Mouse (Mus musculus): ENCODE results near the gene Ccna1. TPM values are rescaled to one million over a fixed set of nuclear protein-coding genes. Genes with fewer than 3 reads are reported as not detected.

Gene Ccna1
- polyA plus RNA-seq, 1 experiment: 1.2 TPM

DNA sequence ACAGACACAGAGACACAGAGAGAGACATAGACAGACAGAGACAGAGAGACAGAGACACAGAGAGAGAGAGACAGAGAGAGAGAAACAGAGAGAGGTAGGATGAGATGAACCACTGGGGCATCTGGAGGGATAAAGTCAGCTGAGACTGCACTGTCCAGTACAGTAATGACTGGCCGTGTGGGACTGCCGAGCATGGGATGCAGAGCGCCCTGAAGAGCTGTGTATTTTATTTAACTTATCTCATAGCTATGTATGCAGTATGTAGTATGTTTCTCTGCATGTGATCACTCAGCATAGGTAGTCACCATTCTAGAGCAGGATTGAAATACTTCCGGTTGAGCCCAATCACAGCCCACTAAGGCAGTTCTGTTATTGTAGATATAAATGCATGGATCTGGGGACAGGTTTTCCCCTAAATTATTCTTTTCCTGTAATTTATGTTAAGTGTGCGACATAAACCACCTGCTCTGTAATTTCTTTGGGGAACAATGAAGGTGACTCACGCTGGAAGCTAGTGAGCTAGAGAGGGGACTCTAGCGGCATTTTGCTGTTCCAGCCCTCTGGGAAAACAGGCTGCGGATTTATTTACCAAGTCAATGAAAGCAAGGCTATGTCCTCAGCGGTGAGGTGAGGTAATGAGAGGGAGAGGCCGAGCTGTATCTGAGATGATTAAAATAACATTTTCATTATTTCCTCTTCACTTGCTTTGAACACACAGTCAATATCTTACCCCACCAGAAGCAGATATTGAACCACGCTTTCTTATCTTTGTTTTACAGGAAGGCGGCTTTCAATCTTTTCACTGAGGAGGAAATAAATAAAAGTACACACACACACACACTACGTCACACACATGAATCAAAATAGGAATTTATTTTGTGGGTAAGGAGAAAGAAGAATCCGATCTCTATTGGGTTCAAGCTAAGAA, 10.7 kb upstream of the Ccna1 start:
- DNase-seq (ENCODE audit: extremely low spot score in 1 of 2, low spot score in 1 of 2): no peak

GRCm38 (mm10) chr3:55064396-55064795, 9.1 kb upstream of the Ccna1 start:
- peak; percentile 33 to 90 for DNase-seq (ENCODE audit: extremely low spot score in 1 of 2, low spot score in 1 of 2)

GRCm38 (mm10) chr3:55062653-55063052, 7.4 kb upstream of the Ccna1 start:
- DNase-seq (ENCODE audit: extremely low spot score in 1 of 2, low spot score in 1 of 2): no peak

DNA sequence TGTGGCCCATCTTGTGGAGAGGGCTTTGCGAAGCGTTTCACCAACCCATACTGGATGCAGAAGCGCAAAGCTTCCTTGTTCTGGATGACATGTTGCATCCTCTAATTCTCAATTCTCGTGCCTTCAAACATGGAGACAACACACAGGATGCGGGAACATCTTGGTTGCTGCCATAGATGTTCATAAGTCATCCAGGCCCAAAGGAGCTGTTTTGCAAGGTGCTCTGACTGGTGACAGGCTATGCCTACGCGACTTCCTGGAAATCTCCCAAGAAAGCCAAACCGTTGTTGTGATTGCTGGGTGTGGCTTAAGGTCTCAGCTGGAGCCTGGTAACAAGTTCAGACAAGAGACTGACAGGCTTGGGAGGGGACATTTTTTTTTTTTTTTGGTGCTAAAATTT, 1.1 kb upstream of the Ccna1 start:
- DNase-seq (ENCODE audit: extremely low spot score in 1 of 2, low spot score in 1 of 2): no peak

GRCm38 (mm10) chr3:55055747-55056120, 433 bp upstream of the Ccna1 start:
- DNase-seq (ENCODE audit: extremely low spot score in 1 of 2, low spot score in 1 of 2): no peak

DNA sequence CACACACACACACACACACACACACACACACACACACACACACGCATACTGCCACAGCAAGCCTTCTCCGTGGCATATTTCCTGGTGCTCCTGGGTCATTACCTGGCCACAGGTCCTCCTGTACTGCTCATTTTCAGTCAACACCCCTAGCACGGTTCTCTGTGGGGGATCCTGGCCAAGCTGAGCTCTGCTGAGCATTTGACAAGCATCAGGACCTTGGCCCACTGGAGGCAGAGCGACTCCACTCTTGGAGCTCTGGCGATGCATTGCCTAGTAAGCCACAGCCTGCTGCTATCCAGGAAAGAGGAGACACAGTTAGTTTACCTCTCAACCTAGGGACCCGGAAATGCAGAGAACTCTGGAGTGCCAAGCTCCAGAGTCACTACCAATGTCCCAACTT, 1.1 kb downstream of the Ccna1 start:
- no peak for DNase-seq (ENCODE audit: extremely low spot score in 1 of 2, low spot score in 1 of 2)

GRCm38 (mm10) chr3:55044601-55045370, 10.5 kb downstream of the Ccna1 start:
- peak; percentile 17 to 55 for DNase-seq (ENCODE audit: extremely low spot score in 1 of 2, low spot score in 1 of 2)

DNA sequence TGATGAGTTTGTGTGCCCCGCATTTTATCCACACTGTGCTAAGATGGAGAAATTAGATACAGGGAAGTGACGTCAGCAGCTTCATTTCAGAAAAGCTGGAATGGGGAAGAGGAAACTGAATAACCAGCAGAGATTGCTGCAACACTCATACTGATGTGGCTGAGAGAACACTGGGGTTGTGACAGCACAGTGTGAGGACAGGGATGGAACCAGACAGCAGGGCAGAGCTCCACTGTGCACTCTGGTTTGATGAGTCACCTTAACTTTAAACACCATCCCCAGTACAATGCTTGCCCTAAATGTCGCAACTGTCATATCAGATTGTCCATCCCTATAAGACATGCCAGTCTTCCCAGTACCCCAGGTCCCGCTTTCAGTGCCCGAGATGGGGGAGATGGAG, 17.7 kb downstream of the Ccna1 start:
- no peak for DNase-seq (ENCODE audit: extremely low spot score in 1 of 2, low spot score in 1 of 2)

DNA sequence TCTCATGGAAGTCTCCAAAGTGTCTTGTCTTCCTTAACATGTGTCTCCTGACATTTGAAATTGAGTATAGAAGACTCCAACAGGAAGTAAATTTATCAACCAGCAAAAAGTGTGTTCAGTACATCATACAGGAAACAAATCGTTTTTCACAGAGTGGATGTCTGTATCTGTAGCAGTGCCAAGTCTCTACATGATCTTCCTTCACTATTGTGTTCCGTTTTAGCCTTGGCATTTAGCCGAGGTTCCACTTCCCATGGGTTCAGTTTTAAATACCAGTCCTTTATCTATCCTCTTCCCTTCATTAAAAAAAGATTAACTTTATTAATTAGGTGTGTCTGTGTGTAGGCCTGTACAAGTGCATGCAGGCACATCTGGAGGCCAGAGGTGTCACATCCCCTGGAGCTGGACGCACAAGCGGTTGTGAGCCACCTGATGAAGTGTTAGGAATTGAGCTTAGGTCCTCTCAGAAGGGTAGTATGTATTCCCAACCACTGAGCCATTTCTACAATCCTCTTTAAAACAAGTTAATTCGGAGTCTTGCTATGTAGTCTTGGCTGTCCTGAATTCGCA, 27.9 kb downstream of the Ccna1 start:
- no peak for DNase-seq (ENCODE audit: extremely low spot score in 1 of 2, low spot score in 1 of 2)

DNA sequence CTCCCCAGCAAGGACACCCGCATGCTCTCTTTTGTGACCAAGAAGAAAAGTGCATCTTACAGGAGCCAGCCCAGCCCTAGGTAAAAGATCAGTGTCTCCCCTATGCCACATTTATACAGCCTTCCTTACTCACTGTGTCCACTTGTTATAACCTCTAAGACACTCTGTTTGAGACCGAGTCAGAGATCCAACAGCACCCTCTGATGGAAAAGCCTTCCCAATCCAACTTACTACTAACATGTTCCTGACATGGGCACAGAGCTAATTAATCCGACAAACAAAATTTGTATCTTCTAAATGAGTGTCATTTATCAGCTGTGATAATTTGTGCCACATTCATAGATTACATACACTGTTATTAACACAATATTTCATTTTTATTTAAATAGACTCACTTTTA, 29.8 kb downstream of the Ccna1 start:
- DNase-seq (ENCODE audit: extremely low spot score in 1 of 2, low spot score in 1 of 2): no peak

DNA sequence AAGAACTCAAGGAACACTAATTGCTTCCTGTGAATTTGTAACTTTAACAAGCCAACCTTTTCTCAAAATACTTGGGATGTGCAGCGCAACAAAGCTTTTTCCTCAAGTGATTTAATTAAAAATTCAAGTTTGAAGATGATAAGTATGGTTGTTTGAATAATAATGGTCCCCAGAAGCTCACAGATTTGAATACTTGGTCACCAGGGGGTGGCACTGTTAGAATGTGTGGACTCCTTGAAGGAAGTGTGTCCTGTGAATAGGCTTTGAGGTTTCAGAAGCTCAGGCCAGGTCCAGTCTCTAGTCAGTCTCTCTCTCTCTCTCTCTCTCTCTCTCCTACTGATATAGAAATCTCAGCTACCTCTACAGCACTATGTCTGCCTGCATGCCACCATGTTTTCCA, 32.0 kb downstream of the Ccna1 start:
- no peak for DNase-seq (ENCODE audit: extremely low spot score in 1 of 2, low spot score in 1 of 2)

DNA sequence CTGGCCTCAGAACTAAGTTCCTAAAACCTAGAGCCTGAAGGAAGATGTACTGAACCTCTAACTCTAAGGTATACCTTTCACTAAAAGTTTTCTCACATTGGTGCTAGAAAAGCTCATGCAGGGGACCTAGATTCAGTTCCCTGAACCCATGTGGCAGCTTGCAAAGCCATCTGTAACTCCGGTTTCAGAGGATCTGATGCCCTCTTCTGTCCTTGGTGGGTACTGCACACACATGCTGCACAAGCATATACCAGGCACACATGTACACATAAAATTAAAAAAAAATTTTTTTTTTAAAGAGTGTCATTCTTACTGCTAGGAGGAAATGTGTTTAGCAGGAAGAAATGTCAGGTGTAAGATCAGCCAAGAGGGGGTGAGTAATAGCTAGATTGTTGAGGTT, 33.1 kb downstream of the Ccna1 start:
- no peak for DNase-seq (ENCODE audit: extremely low spot score in 1 of 2, low spot score in 1 of 2)

DNA sequence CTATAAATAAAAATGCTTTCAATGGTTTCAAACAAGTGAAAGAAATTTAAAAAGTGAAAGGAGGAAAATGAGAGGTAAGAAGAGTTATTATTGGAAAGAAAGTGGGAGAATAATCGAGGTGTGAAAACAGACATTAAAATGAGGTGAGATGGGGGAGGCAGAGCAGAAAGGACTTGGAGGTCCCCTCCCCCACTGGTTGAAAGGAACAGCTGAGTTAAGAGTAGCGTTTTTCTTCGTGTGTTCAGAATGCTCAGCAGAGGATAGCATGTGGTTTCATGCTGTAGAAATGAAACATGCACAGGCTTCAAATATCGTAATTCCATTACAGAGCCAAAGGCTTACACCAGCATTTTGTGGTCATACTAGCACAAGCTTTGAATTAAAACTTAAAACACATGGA, 42.8 kb downstream of the Ccna1 start:
- DNase-seq (ENCODE audit: extremely low spot score in 1 of 2, low spot score in 1 of 2): peak; percentile 25 to 55

DNA sequence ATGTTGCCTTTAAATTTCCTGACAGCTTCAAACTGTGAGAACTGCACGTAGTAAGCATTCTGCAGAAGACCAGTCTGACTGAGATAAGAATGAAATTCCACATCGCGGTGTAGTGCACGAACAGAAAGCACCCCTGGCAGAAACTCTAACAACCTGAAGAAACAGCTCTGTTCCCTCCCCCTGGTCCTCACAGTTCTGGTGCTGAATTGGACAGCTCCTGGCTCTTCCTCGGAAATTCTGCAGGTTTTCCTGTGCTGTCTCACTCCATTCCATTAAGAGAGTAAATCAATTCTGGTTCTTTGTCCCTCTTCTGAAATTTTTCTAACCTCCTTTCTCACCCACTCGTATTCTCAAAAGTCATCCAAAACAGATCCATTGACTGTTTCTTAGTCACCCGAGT, 43.6 kb downstream of the Ccna1 start:
- DNase-seq (ENCODE audit: extremely low spot score in 1 of 2, low spot score in 1 of 2): no peak

- DNase-seq (ENCODE audit: extremely low spot score in 1 of 2, low spot score in 1 of 2): no peak
Observed at GRCm38 (mm10) chr3:55008965-55009741, 46.1 kb downstream of the Ccna1 start.

GRCm38 (mm10) chr3:55004036-55004435, 51.3 kb downstream of the Ccna1 start:
- DNase-seq (ENCODE audit: extremely low spot score in 1 of 2, low spot score in 1 of 2): no peak

- no peak for DNase-seq (ENCODE audit: extremely low spot score in 1 of 2, low spot score in 1 of 2)
Observed at GRCm38 (mm10) chr3:55001677-55002076, 53.6 kb downstream of the Ccna1 start.

Data from frontal cortex, adult 2 months (tissue).